Mouse (Mus musculus) liver, adult (tissue): Measurements from ENCODE around the gene Esr2.

Experiments used
- GATA4 ChIP-seq: IDR thresholded peaks from 2 replicates; pipeline ENCODE4 v1.6.1; 2014; ENCODE audit warnings: mild to moderate bottlenecking, low read length; ENCODE audit not compliant: insufficient replicate concordance

Esr2 gene

GRCm38 (mm10) chr12:76071935-76072849 is 104.9 kb downstream of the Esr2 start:
- TF ChIP-seq GATA4, result no peak
